Mouse (Mus musculus) heart, embryonic 11.5 days (tissue): ENCODE data around the gene Clstn2. TPM values are rescaled to one million over a fixed set of nuclear protein-coding genes. Genes with fewer than 3 reads are reported as not detected.

Source experiments
- ATAC-seq: fragments of 200-750 bp; cut with Nextera tagmentation; replicated peaks from 2 replicates; pipeline ENCODE4 v1.8.0; 2017; ENCODE audit warnings: moderate library complexity; ENCODE audit not compliant: insufficient number of reproducible peaks, low FRiP score, low TSS enrichment
- H3K27ac ChIP-seq: fragments of 300-500 bp; sonication (generic); 2 replicates; pipeline ENCODE4 v1.5.1; 2014; ENCODE audit warnings: mild to moderate bottlenecking, low read depth, low read length
- H3K27me3 ChIP-seq: fragments of 300-500 bp; sonication (generic); 2 replicates; pipeline ENCODE4 v1.6.1; 2014; ENCODE audit warnings: mild to moderate bottlenecking, low read length, mixed read lengths; ENCODE audit not compliant: control insufficient read depth, insufficient read depth
- H3K36me3 ChIP-seq: fragments of 300-500 bp; sonication (generic); 2 replicates; pipeline ENCODE4 v1.6.1; 2014; ENCODE audit warnings: mild to moderate bottlenecking, low read length, moderate library complexity, mixed read lengths; ENCODE audit not compliant: control insufficient read depth, insufficient read depth
- H3K4me1 ChIP-seq: fragments of 300-500 bp; sonication (generic); 2 replicates; pipeline ENCODE4 v1.6.1; 2014; ENCODE audit warnings: low read length; ENCODE audit not compliant: control insufficient read depth, insufficient read depth
- H3K4me2 ChIP-seq: fragments of 300-500 bp; sonication (generic); 2 replicates; pipeline ENCODE4 v1.6.1; 2014; ENCODE audit warnings: mild to moderate bottlenecking, moderate library complexity
- H3K4me3 ChIP-seq: fragments of 300-500 bp; sonication (generic); 2 replicates; pipeline ENCODE4 v1.5.1; 2014; ENCODE audit warnings: low read depth, low read length
- H3K9ac ChIP-seq: fragments of 300-500 bp; sonication (generic); 2 replicates; pipeline ENCODE4 v1.6.1; 2014; ENCODE audit warnings: mild to moderate bottlenecking, low read depth, low read length, moderate library complexity
- H3K9me3 ChIP-seq: fragments of 300-500 bp; sonication (generic); replicated peaks from 2 replicates; pipeline ENCODE4 v1.6.1; 2016; ENCODE audit warnings: low read length; ENCODE audit not compliant: control insufficient read depth
- WGBS: fragments of 180-500 bp; shearing (Covaris S2); extraction: QIAGEN DNeasy Blood & Tissue Kit; methylation state at CpG from one replicate; pipeline ENCODE4 v1.1.7; 2014; ENCODE audit not compliant: insufficient replicate concordance; 5-methylcytosine and 5-hydroxymethylcytosine counted together
- polyA plus RNA-seq: library from polyadenylated mRNA; unstranded; fragments of >200 nt; fragmentation: Nextera tagmentation; extraction: Ambion mirVana; gene quantifications from 2 replicates; pipeline ENCODE4 v1.2.1, GENCODE M21; 2014

Clstn2 gene
- polyA plus RNA-seq, 1 experiment from 2014 or later, result 1.5 TPM

DNA sequence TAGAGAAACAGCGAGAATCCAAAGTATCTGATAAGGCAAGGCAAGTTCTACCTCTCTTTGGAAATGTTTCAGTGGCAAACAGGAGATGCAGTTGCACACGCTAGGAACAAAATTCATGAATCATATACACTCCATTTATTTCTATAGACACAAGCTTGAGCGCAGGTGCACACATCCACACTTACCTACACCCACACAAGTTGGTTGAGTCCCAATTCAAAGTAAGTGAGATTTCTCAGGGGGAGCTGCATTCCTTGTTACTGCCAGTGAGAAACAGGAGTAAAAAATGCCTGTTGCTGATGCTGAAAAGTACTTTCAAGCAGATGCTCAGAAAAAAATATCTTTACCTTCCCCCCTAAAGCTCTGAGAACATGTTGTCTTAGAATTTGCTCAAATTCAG is 149.6 kb downstream of the Clstn2 start:
- no peaks in the 10 kb centered on the region for H3K4me1 ChIP-seq
- H3K4me2 ChIP-seq, result no peak overlapping the region
- H3K27ac ChIP-seq, result no peak overlapping the region
- no peak for ATAC-seq
- H3K4me3 ChIP-seq, result no peak overlapping the region
- no peaks in the 10 kb centered on the region for H3K36me3 ChIP-seq
- 82% methylated on average over 3 of the region's 3 CpGs for WGBS
- no peaks in the 10 kb centered on the region for H3K27me3 ChIP-seq
- no peak overlapping the region for H3K9ac ChIP-seq
- no peaks in the 10 kb centered on the region for H3K9me3 ChIP-seq

DNA sequence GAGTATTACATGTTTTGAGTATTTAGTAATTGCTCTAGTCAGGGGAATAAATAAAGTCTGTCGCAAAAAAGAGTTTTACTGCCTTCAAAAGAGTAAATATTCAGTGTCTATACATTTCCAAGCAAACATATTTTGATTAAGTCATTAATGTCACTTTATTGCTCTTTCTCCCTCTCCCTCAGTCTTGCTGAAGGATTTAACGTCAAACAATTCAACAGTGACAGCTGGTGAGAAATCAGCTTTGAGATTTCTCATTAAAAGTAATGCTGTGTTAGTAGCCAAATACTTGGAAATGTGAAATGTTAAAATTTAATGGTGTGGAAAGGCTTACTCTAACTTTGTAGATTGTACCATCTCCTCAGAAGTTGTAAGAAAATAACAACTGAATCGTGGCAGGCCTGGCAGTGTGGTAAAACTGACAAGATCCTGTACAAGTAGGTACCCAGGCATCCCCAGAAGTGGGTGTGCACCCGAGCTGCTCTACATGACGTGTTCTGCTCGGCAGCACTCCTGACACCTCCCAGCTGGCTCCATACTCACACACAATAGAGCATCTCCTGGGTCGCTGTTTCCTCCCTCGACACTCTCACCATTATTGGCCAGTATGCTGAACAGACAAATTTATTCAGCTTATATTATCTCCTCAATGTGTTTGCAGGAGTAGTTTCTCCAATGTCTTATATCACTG is 165.8 kb downstream of the Clstn2 start:
- Histone ChIP-seq H3K4me2 (no peak overlapping the region), H3K27ac (no peak overlapping the region), H3K27me3 (no peaks in the 10 kb centered on the region), H3K36me3 (no peaks in the 10 kb centered on the region), H3K4me3 (no peak overlapping the region), H3K9ac (no peak overlapping the region), H3K9me3 (no peaks in the 10 kb centered on the region), H3K4me1 (no peaks in the 10 kb centered on the region)
- ATAC-seq, result no peak
- 69% methylated on average over 8 of the region's 8 CpGs for WGBS

DNA sequence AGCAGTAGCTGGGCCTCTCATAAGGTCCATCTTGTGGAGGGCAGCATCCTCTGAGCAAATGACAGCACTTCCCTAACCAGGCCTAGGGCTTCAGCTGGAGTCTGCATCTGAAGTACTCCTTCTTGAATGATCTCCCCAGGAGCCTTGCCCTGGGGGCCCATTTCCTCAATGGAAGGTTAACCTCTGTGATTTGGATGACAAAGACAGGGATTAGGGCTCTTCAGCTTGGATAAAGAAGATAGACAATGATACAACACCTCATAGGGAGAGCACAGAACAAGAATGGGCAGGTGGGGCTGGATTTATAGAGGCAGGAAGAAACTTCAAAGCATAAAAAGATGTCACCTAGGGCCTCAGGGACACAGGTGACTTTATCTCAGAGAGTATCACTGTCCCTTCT is 180.1 kb downstream of the Clstn2 start:
- no peak overlapping the region for H3K4me3 ChIP-seq
- H3K9ac ChIP-seq, result no peak overlapping the region
- ATAC-seq, result no peak
- H3K4me1 ChIP-seq, result no peaks in the 10 kb centered on the region
- H3K27me3 ChIP-seq, result no peaks in the 10 kb centered on the region
- no peak overlapping the region for H3K4me2 ChIP-seq
- H3K9me3 ChIP-seq, result no peaks in the 10 kb centered on the region
- H3K27ac ChIP-seq, result no peak overlapping the region
- H3K36me3 ChIP-seq, result no peaks in the 10 kb centered on the region

GRCm38 (mm10) chr9:97847873-97848838 is 184.8 kb downstream of the Clstn2 start:
- no peak overlapping the region for H3K4me2 ChIP-seq
- H3K4me1 ChIP-seq, result no peaks in the 10 kb centered on the region
- no peaks in the 10 kb centered on the region for H3K27me3 ChIP-seq
- H3K9me3 ChIP-seq, result no peaks in the 10 kb centered on the region
- no peak overlapping the region for H3K27ac ChIP-seq
- ATAC-seq, result no peak
- no peak overlapping the region for H3K4me3 ChIP-seq
- no peak overlapping the region for H3K9ac ChIP-seq
- no peaks in the 10 kb centered on the region for H3K36me3 ChIP-seq
- WGBS, result 77% methylated on average over 12 of the region's 12 CpGs

- ATAC-seq, result 0 out of 2 replicates have a peak, but pooled peaks have one; percentile 57
- no peak overlapping the region for H3K4me2 ChIP-seq
- 16% methylated on average over 7 of the region's 7 CpGs for WGBS
Measured at GRCm38 (mm10) chr9:97842054-97842453, 190.9 kb downstream of the Clstn2 start.

GRCm38 (mm10) chr9:97831216-97831615 is 201.8 kb downstream of the Clstn2 start:
- ATAC-seq, result no peak
- H3K4me2 ChIP-seq, result no peak overlapping the region
- no peak overlapping the region for H3K4me3 ChIP-seq
- WGBS, result 81% methylated on average over 3 of the region's 3 CpGs
- no peaks in the 10 kb centered on the region for H3K36me3 ChIP-seq
- no peaks in the 10 kb centered on the region for H3K9me3 ChIP-seq
- peaks cover 19% of the 10 kb centered on the region for H3K4me1 ChIP-seq
- H3K27me3 ChIP-seq, result no peaks in the 10 kb centered on the region
- no peak overlapping the region for H3K27ac ChIP-seq
- no peak overlapping the region for H3K9ac ChIP-seq

More at GRCm38 (mm10) chr9:97842054-97842453, 190.9 kb downstream of the Clstn2 start:
- Histone ChIP-seq H3K4me1 (no peaks in the 10 kb centered on the region; the same call in 1 of the 2 replicates), H3K9ac (no peak overlapping the region), H3K27me3 (no peaks in the 10 kb centered on the region), H3K27ac (no peak overlapping the region), H3K4me3 (no peak overlapping the region), H3K9me3 (no peaks in the 10 kb centered on the region), H3K36me3 (no peaks in the 10 kb centered on the region)

DNA sequence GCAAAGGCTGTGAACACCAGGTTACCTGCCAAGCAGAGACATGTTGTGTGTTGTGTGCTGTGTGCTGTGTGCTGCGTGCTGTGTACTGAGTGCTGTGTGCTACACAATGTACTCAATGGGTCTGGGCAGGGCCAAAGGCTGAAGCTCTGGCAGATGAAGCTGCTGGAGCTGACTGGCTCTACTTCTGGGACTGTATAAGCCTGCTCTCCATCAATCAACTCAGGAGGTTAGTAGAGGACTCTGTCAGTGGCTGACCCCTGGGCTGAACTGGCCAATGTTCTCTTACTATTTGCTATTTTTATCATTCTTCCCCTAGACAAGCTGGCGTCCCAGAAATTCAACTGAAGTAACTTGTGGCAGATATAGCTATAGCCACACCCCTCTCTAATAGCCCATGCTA is 203.1 kb downstream of the Clstn2 start:
- ATAC-seq, result peak; percentile 20; the same call in 1 of the 2 replicates
- no peak overlapping the region for H3K27ac ChIP-seq

GRCm38 (mm10) chr9:97827689-97828088 is 205.3 kb downstream of the Clstn2 start:
- WGBS, result 70% methylated on average over 10 of the region's 10 CpGs
- H3K4me1 ChIP-seq, result peaks cover 34% of the 10 kb centered on the region

More for the DNA sequence above, 203.1 kb downstream of the Clstn2 start:
- no peak overlapping the region for H3K9ac ChIP-seq
- no peaks in the 10 kb centered on the region for H3K9me3 ChIP-seq
- peaks cover 31% of the 10 kb centered on the region for H3K4me1 ChIP-seq
- WGBS, result 34% methylated on average over 2 of the region's 2 CpGs
- H3K4me3 ChIP-seq, result no peak overlapping the region
- H3K27me3 ChIP-seq, result no peaks in the 10 kb centered on the region
- H3K4me2 ChIP-seq, result no peak overlapping the region
- no peaks in the 10 kb centered on the region for H3K36me3 ChIP-seq

More at GRCm38 (mm10) chr9:97827689-97828088, 205.3 kb downstream of the Clstn2 start:
- H3K27ac ChIP-seq, result no peak overlapping the region
- no peak overlapping the region for H3K9ac ChIP-seq
- no peak for ATAC-seq
- no peak overlapping the region for H3K4me2 ChIP-seq
- H3K9me3 ChIP-seq, result no peaks in the 10 kb centered on the region
- H3K4me3 ChIP-seq, result no peak overlapping the region
- H3K27me3 ChIP-seq, result no peaks in the 10 kb centered on the region
- H3K36me3 ChIP-seq, result no peaks in the 10 kb centered on the region
